Mouse (Mus musculus) embryonic facial prominence, embryonic 14.5 days (tissue): ENCODE results near the gene Acox3. TPM values are rescaled to one million over a fixed set of nuclear protein-coding genes. Genes with fewer than 3 reads are reported as not detected.

Experiments used
- ATAC-seq: fragments of 200-750 bp; cut with Nextera tagmentation; 2 replicates; pipeline ENCODE4 v1.8.0; 2017; ENCODE audit warnings: low read depth, moderate number of reproducible peaks, moderate TSS enrichment
- DNase-seq: peaks from one replicate; pipeline ENCODE4 v3.0.0-alpha.2; 2015; ENCODE audit warnings: low spot score
- H3K27ac ChIP-seq: fragments of 300-500 bp; sonication (generic); replicated peaks from 2 replicates; pipeline ENCODE4 v1.5.1; 2014; ENCODE audit warnings: low read depth, mild to moderate bottlenecking, low read length, moderate library complexity
- H3K27me3 ChIP-seq: fragments of 300-500 bp; sonication (generic); replicated peaks from 2 replicates; pipeline ENCODE4 v1.6.1; 2014; ENCODE audit warnings: low read length; ENCODE audit not compliant: control insufficient read depth, insufficient read depth
- H3K36me3 ChIP-seq: fragments of 300-500 bp; sonication (generic); 2 replicates; pipeline ENCODE4 v1.6.1; 2014; ENCODE audit warnings: low read length, mixed read lengths; ENCODE audit not compliant: control insufficient read depth, insufficient read depth
- H3K4me1 ChIP-seq: fragments of 300-500 bp; sonication (generic); 2 replicates; pipeline ENCODE4 v1.6.1; 2014; ENCODE audit warnings: antibody characterized with exemption, low read length; ENCODE audit not compliant: control insufficient read depth, insufficient read depth
- H3K4me2 ChIP-seq: fragments of 300-500 bp; sonication (generic); 2 replicates; pipeline ENCODE4 v1.6.1; 2014; ENCODE audit warnings: low read depth, mild to moderate bottlenecking, low read length, moderate library complexity, mixed read lengths
- H3K4me3 ChIP-seq: fragments of 300-500 bp; sonication (generic); 2 replicates; pipeline ENCODE4 v1.5.1; 2014; ENCODE audit warnings: low read depth, mild to moderate bottlenecking, low read length
- H3K9ac ChIP-seq: fragments of 300-500 bp; sonication (generic); 2 replicates; pipeline ENCODE4 v1.6.1; 2014; ENCODE audit warnings: low read depth, mild to moderate bottlenecking, low read length, moderate library complexity, mixed read lengths
- H3K9me3 ChIP-seq: fragments of 300-500 bp; sonication (generic); 2 replicates; pipeline ENCODE4 v1.6.1; 2016; ENCODE audit warnings: low read length; ENCODE audit not compliant: control insufficient read depth
- WGBS: fragments of 180-500 bp; shearing (Covaris S2); extraction: QIAGEN DNeasy Blood & Tissue Kit; methylation state at CpG from one replicate; pipeline ENCODE4 v1.1.7; 2014; 5-methylcytosine and 5-hydroxymethylcytosine counted together
- polyA plus RNA-seq: library from polyadenylated mRNA; unstranded; fragments of >200 nt; fragmentation: Nextera tagmentation; extraction: Ambion mirVana; gene quantifications from 2 replicates; pipeline ENCODE4 v1.2.1, GENCODE M21; 2014

The Acox3 gene
- polyA plus RNA-seq, 1 experiment from 2014 or later, result 11.8 TPM

DNA sequence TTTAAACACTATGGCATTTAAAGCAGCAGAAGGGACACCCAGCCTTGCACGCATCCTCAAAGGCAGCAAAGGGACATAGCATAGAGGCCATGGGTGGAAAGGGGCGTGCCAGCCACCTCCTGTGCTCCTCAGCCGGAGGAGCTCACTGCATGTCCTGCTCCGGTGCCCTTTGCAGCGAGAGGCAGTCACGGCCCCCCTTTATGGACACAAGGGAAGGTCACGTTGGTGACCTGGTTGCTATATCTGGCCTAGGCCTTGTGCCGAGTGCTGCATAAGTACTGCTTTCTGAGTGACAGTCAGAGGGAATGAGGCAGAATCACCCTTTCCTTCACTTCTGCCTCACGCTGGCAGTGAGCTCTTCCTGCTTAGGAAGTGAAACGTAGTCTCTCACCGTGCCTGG lies 17.4 kb downstream of the Acox3 start:
- Histone ChIP-seq H3K9me3 (no peaks in the 10 kb centered on the region), H3K36me3 (peaks cover 49% of the 10 kb centered on the region), H3K4me1 (no peaks in the 10 kb centered on the region), H3K9ac (no peak overlapping the region), H3K27ac (no peak overlapping the region), H3K4me3 (no peak overlapping the region), H3K4me2 (no peak overlapping the region), H3K27me3 (no peaks in the 10 kb centered on the region)
- no peak for DNase-seq
- WGBS, result 88% methylated on average over 11 of the region's 11 CpGs
- no peak for ATAC-seq

- 88% methylated on average over 8 of the region's 8 CpGs for WGBS
- H3K4me2 ChIP-seq, result no peak overlapping the region
- ATAC-seq, result no peak
These were observed 18.7 kb downstream of the Acox3 start for GRCm38 (mm10) chr5:35601526-35601925.

DNA sequence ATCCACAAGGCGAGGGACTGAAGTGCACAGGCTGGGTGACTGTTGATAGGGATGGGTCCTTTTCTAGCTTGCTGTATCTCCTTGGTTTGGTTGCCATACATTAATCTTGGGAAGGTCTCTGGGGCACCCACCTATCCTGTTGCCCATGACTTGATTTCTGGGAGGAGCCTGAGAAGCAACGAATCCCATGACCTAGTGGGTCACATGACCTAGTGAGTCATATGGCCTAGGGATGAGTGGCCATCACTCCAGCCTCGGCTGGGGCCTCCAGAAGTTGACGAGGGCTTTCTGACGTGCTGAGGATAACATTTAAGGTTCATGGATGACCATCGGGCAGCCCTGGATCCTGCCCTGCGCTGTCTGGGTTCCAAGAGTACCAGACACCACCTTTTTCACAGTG lies 22.5 kb downstream of the Acox3 start:
- no peak for ATAC-seq

More at GRCm38 (mm10) chr5:35601526-35601925, 18.7 kb downstream of the Acox3 start:
- Histone ChIP-seq H3K9me3 (no peaks in the 10 kb centered on the region), H3K9ac (no peak overlapping the region), H3K4me3 (no peak overlapping the region), H3K27me3 (no peaks in the 10 kb centered on the region), H3K27ac (no peak overlapping the region), H3K4me1 (no peaks in the 10 kb centered on the region), H3K36me3 (peaks cover 43% of the 10 kb centered on the region)
- no peak for DNase-seq

GRCm38 (mm10) chr5:35606800-35607199 lies 24.0 kb downstream of the Acox3 start:
- Histone ChIP-seq H3K9ac (no peak overlapping the region), H3K4me3 (no peak overlapping the region), H3K9me3 (no peaks in the 10 kb centered on the region), H3K4me1 (peaks cover 19% of the 10 kb centered on the region), H3K4me2 (no peak overlapping the region), H3K27ac (no peak overlapping the region), H3K27me3 (no peaks in the 10 kb centered on the region), H3K36me3 (peaks cover 17% of the 10 kb centered on the region)
- ATAC-seq (no peak), DNase-seq (no peak)
- WGBS, result 87% methylated on average over 6 of the region's 7 CpGs

More for the DNA sequence above, 22.5 kb downstream of the Acox3 start:
- peaks cover 19% of the 10 kb centered on the region for H3K4me1 ChIP-seq
- no peak overlapping the region for H3K27ac ChIP-seq
- no peaks in the 10 kb centered on the region for H3K9me3 ChIP-seq
- no peak overlapping the region for H3K9ac ChIP-seq
- H3K36me3 ChIP-seq, result peaks cover 22% of the 10 kb centered on the region
- no peak overlapping the region for H3K4me2 ChIP-seq
- no peaks in the 10 kb centered on the region for H3K27me3 ChIP-seq
- DNase-seq, result no peak
- H3K4me3 ChIP-seq, result no peak overlapping the region
- 84% methylated on average over 7 of the region's 7 CpGs for WGBS

DNA sequence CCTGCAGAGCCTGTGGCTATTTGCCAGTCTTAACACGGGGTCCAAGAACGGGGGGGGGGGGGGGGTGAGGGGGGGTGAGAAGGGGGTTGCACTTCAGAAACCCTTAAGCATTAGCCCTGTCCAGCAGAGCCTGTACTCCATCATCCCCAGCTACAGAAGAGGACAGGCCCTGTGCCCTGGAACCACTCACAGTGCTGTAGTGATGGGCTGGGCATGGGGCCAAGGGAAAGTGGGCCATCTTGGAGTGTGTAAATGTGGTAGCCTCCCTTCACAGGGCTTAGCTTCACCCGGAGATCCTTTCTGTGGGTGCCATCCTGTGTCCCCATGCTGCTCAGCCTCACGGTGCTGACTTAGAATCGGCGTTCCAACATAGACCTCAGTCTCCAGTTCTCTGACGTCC lies 24.9 kb downstream of the Acox3 start:
- no peaks in the 10 kb centered on the region for H3K9me3 ChIP-seq
- H3K4me1 ChIP-seq, result peaks cover 19% of the 10 kb centered on the region
- no peak overlapping the region for H3K4me3 ChIP-seq
- H3K27ac ChIP-seq, result no peak overlapping the region
- no peak for ATAC-seq
- H3K36me3 ChIP-seq, result peaks cover 7% of the 10 kb centered on the region; the same call in 1 of the 2 replicates
- no peaks in the 10 kb centered on the region for H3K27me3 ChIP-seq
- H3K9ac ChIP-seq, result no peak overlapping the region
- WGBS, result 85% methylated on average over 4 of the region's 7 CpGs
- H3K4me2 ChIP-seq, result no peak overlapping the region
- no peak for DNase-seq

GRCm38 (mm10) chr5:35608559-35608958 lies 25.7 kb downstream of the Acox3 start:
- no peak overlapping the region for H3K9ac ChIP-seq
- H3K4me3 ChIP-seq, result no peak overlapping the region
- H3K4me2 ChIP-seq, result no peak overlapping the region
- no peaks in the 10 kb centered on the region for H3K36me3 ChIP-seq
- H3K27me3 ChIP-seq, result no peaks in the 10 kb centered on the region
- WGBS, result 61% methylated on average over 5 of the region's 5 CpGs
- H3K27ac ChIP-seq, result peak overlapping the region; percentile 67
- DNase-seq, result no peak
- H3K4me1 ChIP-seq, result peaks cover 19% of the 10 kb centered on the region
- ATAC-seq, result no peak
- H3K9me3 ChIP-seq, result no peaks in the 10 kb centered on the region

- H3K36me3 ChIP-seq, result no peaks in the 10 kb centered on the region
- H3K4me3 ChIP-seq, result no peak overlapping the region
- H3K9me3 ChIP-seq, result no peaks in the 10 kb centered on the region
- peak overlapping the region; percentile 52; the same call in 1 of the 2 replicates for H3K9ac ChIP-seq
- no peaks in the 10 kb centered on the region for H3K27me3 ChIP-seq
- peak overlapping the region; percentile 67 for H3K27ac ChIP-seq
- no peak overlapping the region for H3K4me2 ChIP-seq
- WGBS, result 12% methylated on average over 12 of the region's 12 CpGs
- DNase-seq (peak; percentile 96), ATAC-seq (peak; percentile 94)
- H3K4me1 ChIP-seq, result peaks cover 19% of the 10 kb centered on the region
These were observed 26.5 kb downstream of the Acox3 start for GRCm38 (mm10) chr5:35609381-35609780.

- peaks cover 19% of the 10 kb centered on the region for H3K4me1 ChIP-seq
- H3K4me3 ChIP-seq, result no peak overlapping the region
- ATAC-seq, result no peak
- H3K36me3 ChIP-seq, result no peaks in the 10 kb centered on the region
- no peak overlapping the region for H3K9ac ChIP-seq
- DNase-seq, result no peak
- H3K9me3 ChIP-seq, result no peaks in the 10 kb centered on the region
- peak overlapping the region; percentile 67 for H3K27ac ChIP-seq
- WGBS, result 80% methylated on average over 2 of the region's 2 CpGs
- H3K27me3 ChIP-seq, result no peaks in the 10 kb centered on the region
- no peak overlapping the region for H3K4me2 ChIP-seq
These were observed 27.1 kb downstream of the Acox3 start for GRCm38 (mm10) chr5:35609971-35610370.

DNA sequence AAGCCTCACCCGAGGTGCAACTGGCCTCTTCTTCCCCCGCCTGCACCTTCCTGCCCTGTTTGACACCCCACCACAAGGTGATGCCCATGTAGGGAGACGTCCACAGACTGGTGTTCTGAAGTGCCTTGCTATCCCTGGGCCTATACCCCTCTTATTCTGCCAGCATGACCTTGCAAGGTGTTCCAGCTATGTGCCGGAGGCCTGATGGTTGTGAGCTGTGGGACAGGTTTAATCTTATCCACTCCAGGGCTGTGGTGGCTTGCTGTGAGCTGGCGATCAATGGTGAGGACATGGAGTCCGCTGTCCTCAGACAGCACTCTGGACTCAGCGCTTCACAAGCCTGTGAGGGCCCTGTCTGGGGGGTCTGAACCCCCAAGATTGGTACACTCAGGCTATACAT lies 27.5 kb downstream of the Acox3 start:
- DNase-seq, result no peak

More for the DNA sequence above, 27.5 kb downstream of the Acox3 start:
- peaks cover 19% of the 10 kb centered on the region for H3K4me1 ChIP-seq
- no peaks in the 10 kb centered on the region for H3K36me3 ChIP-seq
- no peaks in the 10 kb centered on the region for H3K9me3 ChIP-seq
- no peaks in the 10 kb centered on the region for H3K27me3 ChIP-seq
- H3K27ac ChIP-seq, result no peak overlapping the region
- no peak for ATAC-seq
- no peak overlapping the region for H3K4me2 ChIP-seq
- 96% methylated on average over 7 of the region's 7 CpGs for WGBS
- no peak overlapping the region for H3K9ac ChIP-seq
- H3K4me3 ChIP-seq, result no peak overlapping the region
